Mouse (Mus musculus) adrenal gland, adult 18-20 months (tissue): ENCODE measurements around the gene Crb1. TPM values are rescaled to one million over a fixed set of nuclear protein-coding genes. Genes with fewer than 3 reads are reported as not detected.
"Not testable (repeated sequence)": the region's sequence is repeated elsewhere in the genome, so short reads cannot be mapped to it uniquely, and the experiment has no call there.

Source experiments
- DNase-seq, 2 experiments: peaks; one replicate each; pipeline ENCODE4 v3.0.0; 2021 to 2022; ENCODE audit warnings: low spot score in 2 of 2
- long read RNA-seq, 2 experiments: library from polyadenylated mRNA; stranded (forward); transcript quantifications; one replicate each; pipeline ENCODE4 v2.0.0; 2021
- total RNA-seq, 2 experiments: library from RNA; stranded (reverse); gene quantifications; 1 replicate in 1 of 2; 2 replicates in 1 of 2; pipeline ENCODE4 v1.2.3; 2021

Crb1 gene
- under 1 TPM in 1 of 2 experiments, not detected in 1; 0.10 TPM for total RNA-seq
- long read RNA-seq, experiment 1: 0 reads
- long read RNA-seq, experiment 2: 0 reads

GRCm38 (mm10) chr1:139376638-139377286 is at the start of gene Crb1:
Crb1 (minus strand) TSS chr1:139377100.
- no peak for DNase-seq

- no peak for DNase-seq
Measured at GRCm38 (mm10) chr1:139425006-139425405, 48.1 kb upstream of the Crb1 start.

GRCm38 (mm10) chr1:139423931-139424330 is 47.0 kb upstream of the Crb1 start:
- no peak for DNase-seq

GRCm38 (mm10) chr1:139422941-139423340 is 46.0 kb upstream of the Crb1 start:
- DNase-seq: no peak

- DNase-seq: peak; percentile 85 to 86
Measured at GRCm38 (mm10) chr1:139421875-139422791, 45.2 kb upstream of the Crb1 start, which contains the start of gene Zbtb41. Zbtb41 (plus strand) TSS chr1:139422288.

- DNase-seq: no peak
Measured at GRCm38 (mm10) chr1:139421521-139421874, 44.6 kb upstream of the Crb1 start.

- DNase-seq: no peak
Measured at GRCm38 (mm10) chr1:139413465-139413864, 36.6 kb upstream of the Crb1 start.

- not testable (repeated sequence) for DNase-seq
Measured at GRCm38 (mm10) chr1:139412365-139412764, 35.5 kb upstream of the Crb1 start.

- no peak for DNase-seq
Measured at GRCm38 (mm10) chr1:139407701-139408100, 30.8 kb upstream of the Crb1 start.

- no peak for DNase-seq
Measured at GRCm38 (mm10) chr1:139405766-139406165, 28.9 kb upstream of the Crb1 start.

GRCm38 (mm10) chr1:139396589-139396988 is 19.7 kb upstream of the Crb1 start:
- DNase-seq: no peak

- no peak for DNase-seq
Measured at GRCm38 (mm10) chr1:139391747-139392146, 14.8 kb upstream of the Crb1 start.

GRCm38 (mm10) chr1:139379621-139379984 is 2.7 kb upstream of the Crb1 start:
- DNase-seq: no peak

GRCm38 (mm10) chr1:139378861-139379620 is 2.1 kb upstream of the Crb1 start:
- DNase-seq: no peak

- DNase-seq: no peak
Measured at GRCm38 (mm10) chr1:139375900-139376299, 1.0 kb downstream of the Crb1 start.

GRCm38 (mm10) chr1:139371341-139371740 is 5.6 kb downstream of the Crb1 start:
- DNase-seq: no peak

- DNase-seq: no peak
Measured at GRCm38 (mm10) chr1:139348566-139348965, 28.3 kb downstream of the Crb1 start.

- DNase-seq: no peak
Measured at GRCm38 (mm10) chr1:139346602-139347371, 30.1 kb downstream of the Crb1 start.

- DNase-seq: no peak
Measured at GRCm38 (mm10) chr1:139346030-139346601, 30.8 kb downstream of the Crb1 start.

GRCm38 (mm10) chr1:139340178-139340859 is 36.6 kb downstream of the Crb1 start:
- DNase-seq: no peak
